Mouse (Mus musculus): ENCODE measurements around the gene Scg5.

Gene Scg5

DNA sequence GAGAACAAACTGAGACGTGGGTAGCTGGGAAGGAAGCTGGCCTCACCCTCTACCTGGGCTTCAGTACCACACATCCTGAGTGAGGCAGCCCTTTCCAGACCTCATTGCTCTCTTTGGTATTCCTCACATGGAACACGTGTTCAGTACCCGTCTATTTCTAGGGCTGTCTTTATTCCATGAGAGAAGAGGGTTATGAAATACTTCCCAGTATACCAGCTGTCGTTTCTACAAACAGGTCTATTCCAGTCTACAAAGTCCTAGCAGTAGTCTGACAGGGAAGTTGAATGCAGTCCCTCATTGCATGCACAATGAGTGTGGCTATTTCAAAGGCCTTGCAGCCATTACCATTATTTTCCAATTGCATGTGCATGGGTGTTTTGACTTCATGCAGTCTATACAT is 23.2 kb downstream of the Scg5 start:
- no peak for DNase-seq (ENCODE audit: low read depth)

DNA sequence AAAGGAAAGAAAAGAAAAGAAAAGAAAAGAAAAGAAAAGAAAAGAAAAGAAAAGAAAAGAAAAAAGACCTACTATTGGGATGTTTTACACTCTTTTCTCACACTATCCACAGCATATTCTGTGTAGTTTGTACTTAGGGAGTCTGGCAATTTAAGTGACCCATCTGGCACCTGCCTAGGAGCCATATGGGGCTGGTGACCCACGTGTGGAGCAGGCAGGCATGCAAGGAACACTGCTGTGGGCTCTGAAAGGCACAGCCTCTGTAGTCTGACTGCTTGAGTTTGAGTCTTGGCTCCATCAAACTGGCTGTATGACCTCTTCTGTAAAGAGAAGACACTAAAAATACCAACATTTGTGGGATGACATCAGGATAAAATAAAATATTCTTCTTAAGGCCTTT is 25.2 kb downstream of the Scg5 start:
- DNase-seq (ENCODE audit: low read depth): no peak

DNA sequence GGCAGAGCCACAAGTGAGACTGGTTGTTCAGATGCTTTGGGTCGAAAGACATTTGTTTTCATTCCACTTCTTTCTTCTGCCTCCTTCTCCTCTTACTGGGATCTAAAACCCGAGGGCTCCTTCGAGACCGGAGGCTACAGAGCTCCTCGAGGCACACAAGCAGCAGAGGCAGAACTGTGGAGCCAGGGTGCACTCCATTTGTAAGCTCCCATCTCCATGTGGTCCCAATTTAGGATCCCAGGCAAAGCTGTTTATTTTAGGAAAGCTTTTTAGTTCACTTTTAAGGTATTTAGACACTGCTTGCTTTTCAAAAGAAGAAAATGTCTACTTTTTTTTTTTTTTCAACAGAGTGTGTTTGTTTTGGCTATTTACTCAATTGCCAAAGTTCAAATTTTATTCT is 28.1 kb downstream of the Scg5 start:
- DNase-seq (ENCODE audit: low read depth): no peak

DNA sequence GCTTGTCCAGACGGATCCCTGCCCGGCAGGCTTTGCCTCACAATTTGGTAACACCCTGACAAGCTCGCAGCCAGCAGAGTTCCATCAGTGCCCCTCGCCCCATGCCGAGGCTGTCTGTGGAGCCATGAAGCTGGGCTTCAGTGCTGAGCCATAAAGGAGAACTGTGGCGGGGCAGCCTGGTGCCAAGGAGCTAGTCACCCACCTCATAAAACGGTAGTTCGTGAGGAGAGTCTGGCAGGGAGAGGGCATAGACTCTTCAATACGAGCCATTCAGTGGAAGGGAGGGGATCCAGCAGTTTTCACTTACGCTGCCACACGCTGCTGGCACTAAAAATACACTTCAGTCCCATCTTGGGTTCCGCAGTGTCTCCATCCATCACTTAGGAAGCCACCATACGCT is 30.3 kb downstream of the Scg5 start:
- no peak for DNase-seq (ENCODE audit: low read depth)

DNA sequence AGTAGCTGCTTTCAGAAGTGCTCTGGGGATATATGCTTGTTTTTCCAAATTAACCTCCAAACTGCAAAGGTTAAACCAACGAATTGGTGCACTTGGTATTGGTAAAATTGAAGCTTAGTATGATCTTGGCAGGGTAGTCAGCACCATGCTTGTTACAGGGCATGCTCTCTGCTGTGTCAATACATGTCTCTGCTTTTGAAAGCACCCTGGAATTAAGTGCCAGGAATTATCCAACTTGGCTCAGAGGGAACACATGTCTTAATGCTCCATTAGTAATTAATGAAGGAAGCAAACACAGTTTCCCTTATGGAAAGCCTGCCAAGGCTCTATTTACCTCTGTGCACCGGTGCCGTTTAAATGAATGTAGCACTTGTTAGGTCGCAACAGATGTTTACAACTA is 33.7 kb downstream of the Scg5 start:
- no peak for DNase-seq (ENCODE audit: low read depth)

DNA sequence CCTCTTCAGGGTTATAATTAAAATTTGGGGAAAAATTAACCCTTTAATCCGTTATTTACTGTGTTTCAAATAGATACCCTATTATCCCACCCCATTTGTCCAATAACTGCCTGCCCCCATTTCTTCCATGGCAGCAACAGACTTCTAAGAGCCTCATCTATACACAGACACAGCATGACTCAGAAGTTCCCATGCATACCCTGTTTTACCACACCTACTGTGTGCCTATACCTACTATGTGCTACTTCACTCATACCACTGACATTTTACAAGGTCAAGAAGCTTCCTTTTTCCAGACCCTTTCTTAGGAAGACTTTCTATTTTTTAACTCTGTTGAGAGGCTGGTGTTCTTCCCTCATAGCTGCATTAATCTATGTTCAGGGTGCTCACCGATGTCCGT is 35.4 kb downstream of the Scg5 start:
- DNase-seq (ENCODE audit: low read depth): no peak

DNA sequence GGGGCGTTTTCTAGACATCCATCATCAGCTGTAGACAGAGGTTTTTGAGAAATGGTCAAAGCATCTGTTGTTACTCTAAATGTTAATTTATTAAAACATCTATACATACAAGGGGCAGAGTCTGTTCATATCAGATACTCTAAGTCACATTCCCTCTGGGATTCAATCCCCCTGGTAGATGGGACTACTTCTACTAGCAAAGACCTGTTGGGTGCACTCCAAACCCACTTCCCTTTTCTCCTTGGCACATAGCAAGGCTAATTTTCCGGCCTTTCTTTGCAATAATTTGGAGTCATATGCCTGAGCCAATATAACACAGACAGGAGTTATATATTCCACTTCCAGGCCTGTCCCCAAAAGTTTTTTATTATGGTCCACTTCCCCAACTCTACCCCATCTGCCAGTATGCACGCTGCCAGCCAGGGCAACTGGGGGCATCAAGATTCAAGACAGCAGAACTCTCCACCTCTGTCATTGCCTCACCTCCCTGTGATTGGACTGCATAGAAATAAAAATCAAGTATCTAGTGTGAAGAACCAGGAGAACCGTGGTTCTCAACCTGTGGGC is 40.0 kb downstream of the Scg5 start:
- no peak for DNase-seq (ENCODE audit: low read depth)

DNA sequence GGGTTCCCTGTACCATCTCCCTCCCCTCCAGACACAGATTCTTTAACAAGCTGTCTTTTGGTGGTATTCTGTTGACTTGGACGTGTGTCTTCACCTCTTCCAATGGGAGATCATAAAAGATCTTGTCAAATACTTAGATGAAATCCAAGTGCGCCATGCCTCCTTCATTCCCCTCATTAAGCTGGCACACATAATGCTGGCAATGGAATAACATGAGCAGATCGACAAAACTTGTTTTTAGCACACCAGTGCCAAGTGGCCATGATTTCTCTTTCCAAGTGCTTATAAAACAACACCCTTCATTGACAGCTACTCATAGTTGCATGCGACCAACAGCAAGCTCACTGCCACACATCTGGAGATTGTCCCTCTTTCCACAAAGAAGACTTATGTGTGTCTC is 41.0 kb downstream of the Scg5 start:
- no peak for DNase-seq (ENCODE audit: low read depth)

DNA sequence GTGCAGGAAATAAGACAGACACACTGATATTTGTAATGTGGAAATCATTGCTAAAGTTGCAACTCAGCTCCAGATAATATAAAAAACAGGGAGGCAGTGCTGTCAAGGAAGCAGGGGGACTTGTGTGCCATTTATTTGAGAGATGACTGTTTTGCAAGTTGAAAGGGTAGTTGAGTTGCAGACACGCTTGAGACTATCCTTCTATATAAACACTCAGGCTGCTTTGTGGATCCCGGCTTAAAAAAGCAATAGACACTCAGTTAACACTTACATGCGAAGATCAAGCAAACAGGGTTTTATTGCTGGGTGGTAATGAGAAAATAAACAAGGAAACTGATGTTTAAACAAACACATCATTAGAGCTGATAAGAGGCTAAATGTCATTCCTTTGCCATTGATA is 44.1 kb downstream of the Scg5 start:
- DNase-seq (ENCODE audit: low read depth): no peak

DNA sequence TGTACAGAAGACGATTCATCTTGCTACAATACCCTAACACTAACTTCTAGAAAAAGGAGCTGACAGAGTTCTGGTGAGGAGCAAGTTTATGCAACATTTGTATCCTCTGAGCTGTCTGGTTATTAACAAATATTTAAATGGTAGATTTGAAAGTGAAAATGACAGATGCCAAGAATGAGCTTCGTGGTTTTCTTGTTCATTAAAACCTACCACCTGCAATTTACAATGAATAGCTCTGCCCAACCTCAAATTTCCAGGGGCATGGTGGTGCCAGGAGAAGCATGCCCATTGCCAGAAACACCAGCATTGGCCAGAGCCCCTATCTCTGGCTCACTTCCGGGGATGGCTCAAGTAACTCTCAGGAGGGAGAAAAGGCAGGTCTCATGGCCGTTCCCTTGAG is 47.4 kb downstream of the Scg5 start:
- no peak for DNase-seq (ENCODE audit: low read depth)

DNA sequence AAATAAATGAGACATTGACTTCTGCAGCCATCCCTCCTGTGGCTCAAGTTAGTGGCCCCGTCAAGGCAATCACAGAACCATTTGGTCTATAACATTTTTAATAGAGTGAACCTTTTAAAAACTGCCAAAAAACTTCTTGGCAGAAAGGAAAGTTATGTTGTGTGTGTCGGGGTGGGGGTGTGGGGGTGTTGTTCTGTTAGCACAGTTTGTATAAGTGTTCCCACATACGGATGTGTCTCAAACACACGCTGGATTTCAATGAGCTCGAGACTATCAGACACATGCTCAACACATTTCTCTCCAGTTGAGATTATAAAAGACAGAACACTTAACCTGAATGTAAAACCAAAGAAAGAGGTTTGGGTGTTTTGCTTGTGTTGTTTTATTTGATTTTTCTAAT is 47.8 kb downstream of the Scg5 start:
- DNase-seq (ENCODE audit: low read depth): no peak

DNA sequence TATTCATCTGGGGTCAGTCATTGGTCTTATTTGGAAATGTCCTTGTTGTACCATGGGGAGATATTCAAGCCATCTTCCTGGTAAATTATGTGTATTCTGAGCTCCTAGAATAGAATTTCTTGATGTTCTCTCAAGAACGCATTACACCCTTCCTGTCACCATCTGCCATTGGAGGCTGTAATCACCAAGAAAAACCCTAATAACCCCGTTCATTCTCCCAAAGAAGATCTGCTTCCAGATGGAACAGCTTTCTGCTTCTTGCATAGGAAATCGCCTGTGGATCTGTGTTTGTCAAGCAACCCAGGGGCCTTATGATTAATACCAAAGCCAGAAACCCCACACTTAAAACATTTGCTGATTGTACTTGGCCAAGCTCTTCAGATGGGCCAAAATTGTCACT is 49.6 kb downstream of the Scg5 start:
- DNase-seq (ENCODE audit: low read depth): no peak

DNA sequence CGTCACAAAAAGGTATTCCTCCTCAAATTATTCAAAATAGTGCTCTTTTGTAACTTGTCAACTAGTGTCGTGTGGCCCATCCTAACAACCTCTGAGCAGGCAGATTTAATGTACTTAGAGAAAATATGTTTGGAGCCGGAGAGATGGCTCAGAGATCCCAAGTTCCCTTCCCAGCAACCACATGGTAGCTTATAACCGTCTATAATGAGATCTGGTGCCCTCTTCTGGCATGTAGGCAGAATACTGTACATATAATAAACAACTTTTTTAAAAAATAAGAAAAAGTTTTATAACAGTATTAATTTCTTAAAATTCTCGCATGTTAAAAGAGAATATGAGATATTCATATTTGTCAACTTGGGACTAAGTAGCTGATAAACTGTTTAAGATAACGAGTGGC is 50.9 kb downstream of the Scg5 start:
- DNase-seq (ENCODE audit: low read depth): no peak

DNA sequence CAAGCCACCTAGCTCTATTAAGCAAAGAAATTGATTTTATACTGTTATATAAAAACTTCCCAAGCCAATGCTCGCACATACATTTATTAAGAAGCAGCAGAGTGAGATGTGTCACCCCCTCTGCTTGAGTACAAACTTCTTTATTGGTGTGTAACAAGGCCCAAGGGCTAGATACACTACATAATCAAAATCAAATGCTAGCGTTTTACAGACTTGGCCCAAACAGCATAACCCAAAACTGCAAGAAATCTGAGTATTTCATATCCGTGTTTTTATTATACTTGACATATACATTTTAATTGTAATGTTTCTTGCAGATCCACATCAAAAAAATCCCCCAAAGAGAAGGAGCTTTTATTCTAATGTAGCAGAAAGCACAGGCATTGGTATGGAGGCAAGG is 52.6 kb downstream of the Scg5 start:
- no peak for DNase-seq (ENCODE audit: low read depth)

DNA sequence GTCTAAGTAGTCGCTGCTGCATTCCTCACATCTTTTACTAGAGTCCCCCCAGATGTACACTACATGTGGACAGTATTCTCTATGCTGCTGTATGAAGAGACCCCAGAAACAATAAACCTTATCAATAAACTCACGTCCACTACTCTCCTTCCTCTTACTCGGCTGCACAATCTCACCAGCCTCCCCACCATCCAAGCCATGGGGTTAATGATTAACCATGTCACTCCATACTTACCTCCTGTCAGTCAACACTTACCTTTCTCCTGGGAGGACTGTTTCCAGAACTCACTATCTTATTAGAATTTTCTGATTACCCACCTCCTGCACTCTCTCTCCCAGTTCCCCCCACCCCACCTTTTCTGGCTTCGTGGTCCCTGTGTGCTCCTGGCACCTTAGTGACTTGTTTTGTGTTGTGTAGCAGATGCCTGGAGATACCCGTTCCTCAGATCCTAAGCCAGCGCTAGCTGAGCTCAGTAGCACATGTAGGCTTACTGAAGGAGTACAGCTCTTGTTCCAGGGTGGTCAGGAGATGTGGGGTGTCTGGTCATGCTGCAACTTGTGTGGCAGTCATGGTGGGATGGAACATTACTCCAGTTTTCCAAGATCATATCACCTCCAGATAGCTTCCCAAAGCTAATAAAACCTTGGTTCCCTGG is 54.6 kb downstream of the Scg5 start:
- DNase-seq (ENCODE audit: low read depth): no peak

DNA sequence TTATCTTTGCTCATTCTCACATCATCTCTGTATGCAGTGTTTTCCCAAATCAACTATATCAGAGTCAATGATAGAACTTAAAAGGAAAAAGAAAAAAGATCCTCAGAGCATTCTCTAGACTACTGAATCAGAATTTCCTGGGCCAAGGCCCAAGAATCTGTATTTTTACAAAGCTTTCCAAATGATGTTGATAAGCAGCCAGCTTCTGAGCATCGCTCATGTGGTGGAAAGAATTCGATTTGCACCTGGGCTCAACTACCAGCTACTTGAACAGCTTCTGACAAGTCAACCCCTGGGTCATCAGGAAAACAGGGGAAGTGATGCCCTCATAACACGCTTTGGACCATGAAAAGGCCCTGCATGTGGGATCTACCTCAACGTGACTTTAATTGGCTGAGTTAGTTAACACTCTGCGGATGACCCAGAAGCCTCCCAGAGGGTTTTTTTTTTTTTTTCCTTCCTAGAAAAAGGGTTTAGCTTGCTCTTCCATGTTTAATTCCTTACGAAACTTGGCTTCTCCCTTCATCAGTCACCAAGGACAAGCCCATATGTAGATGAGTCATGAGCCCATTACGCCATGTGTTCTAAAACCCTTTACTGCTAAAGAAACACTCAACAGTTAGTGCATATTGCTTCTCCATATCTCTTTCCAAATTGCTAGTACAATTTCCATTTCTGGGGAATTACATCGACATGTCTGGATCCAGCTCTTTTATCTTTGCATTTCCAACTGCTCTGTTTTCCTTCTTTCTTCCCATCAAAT is 60.2 kb downstream of the Scg5 start:
- DNase-seq (ENCODE audit: low read depth): no peak

DNA sequence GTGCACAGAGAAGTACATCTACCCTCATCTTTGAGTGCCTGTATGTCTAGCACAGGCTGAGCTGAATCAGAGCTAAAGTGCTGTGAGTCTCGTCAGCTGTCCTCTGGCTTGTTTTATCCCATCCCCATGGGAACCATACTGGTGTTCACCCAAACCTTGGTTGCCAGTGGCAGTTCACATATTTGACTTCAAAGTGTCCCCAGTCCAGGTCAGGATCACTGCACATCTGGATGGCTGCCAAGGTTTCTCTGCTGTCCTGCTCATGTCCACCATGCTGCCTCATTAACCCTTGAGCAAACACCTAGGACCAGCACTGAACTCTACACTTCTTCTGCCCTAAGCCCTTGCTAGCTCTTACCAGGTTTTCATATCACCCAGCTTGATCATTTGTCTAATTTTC is 63.0 kb downstream of the Scg5 start:
- DNase-seq (ENCODE audit: low read depth): no peak

DNA sequence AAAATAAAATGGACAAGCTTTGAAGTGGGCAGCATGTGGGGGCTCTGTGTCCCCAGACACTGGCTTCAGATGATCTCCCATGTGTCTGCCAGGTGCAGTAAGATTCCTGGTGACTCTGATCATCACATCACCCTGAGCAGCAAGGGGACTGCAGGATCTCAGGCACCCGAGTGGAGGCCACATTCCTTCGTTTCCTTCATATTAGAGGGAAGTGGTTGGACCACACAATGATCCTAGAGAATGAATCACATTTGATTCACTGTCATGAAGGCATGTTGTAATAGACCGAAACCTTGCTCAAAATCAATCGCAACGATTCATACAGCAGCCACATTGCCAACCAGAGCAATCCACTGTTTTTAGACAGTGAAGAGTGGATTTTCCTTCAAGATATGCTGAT is 64.0 kb downstream of the Scg5 start:
- DNase-seq (ENCODE audit: low read depth): no peak

DNA sequence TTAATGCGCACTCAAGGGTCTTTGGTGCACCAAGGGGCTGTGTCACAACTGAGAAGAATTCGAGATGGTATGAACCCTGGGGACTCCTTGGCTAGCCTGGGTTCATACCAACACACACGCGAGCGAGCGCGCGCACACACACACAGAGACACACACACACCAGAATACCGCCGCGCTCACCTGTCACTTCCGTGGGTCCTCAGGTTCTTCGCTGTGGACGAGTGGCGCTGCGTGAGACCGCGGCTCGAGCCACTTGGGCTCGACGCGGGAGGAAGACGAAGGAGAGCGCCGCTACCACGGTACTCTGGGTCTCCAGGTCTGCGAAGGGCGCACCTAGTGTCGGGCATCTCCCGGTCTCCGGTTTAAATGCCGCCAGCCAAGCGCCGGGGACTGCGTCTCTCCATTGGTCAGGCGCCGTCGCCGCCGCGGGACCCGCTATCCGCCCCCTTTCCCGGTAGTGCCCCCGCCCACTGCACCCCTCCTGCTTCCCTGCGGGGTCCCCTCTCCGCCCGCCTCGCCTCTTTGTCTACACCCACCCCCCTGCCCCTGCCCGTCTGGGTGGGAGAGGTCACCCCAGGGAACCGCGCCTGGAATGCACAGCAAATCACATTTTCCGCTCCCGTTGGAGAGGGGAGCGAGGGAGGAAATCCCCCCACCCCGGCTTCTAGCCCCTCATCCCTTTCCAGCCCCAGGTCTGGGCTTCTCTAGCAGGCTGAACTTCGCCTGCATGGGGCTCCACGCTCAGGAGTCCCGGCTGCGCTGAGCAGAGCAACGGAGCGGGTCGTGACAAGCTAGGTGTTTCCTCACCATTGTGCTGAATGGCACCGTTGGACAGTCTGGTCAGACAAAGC is 70.4 kb downstream of the Scg5 start, which contains the start of gene Grem1:
Grem1 (minus strand) TSS at position 336 of the 851 bp plus-strand sequence.
- no peak for DNase-seq (ENCODE audit: low read depth)

DNA sequence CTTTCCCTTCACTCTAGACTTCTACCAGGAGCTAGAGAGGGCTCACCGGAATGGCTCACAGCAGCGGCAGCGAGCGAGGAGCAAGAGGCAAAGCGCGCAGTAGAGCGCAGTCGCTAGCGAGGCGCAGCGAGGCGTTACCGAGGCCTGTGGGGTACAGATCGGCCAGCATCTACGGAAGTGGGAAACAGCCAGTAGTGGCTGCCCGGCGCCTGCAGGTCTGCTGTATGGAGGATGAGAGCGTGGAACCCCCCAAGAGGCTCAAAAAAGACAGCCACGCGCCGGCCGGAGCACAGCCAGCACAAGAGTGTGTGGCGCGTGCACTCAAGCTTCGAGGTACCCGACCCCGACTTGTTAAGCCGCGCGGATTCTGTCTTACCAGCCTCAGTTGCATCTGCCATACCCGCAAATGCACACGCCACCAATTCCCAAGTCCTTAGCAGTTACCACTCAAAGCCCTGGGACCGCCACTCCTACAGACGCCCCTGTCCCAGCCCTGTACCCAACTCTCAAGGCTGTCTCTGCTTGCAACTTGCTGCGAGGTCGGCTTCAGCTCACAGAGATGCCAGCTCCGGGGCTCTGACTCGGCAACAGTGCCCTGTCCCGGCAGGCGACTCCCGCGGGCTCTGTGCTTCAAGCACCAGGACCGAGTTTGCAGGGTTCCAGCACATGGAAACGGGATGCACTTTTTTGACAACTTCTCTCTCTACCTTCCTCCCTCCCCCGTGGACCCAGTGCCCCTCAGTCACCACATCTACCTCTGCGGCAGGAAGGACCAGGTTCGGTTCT is 71.2 kb downstream of the Scg5 start:
- DNase-seq (ENCODE audit: low read depth): no peak

DNA sequence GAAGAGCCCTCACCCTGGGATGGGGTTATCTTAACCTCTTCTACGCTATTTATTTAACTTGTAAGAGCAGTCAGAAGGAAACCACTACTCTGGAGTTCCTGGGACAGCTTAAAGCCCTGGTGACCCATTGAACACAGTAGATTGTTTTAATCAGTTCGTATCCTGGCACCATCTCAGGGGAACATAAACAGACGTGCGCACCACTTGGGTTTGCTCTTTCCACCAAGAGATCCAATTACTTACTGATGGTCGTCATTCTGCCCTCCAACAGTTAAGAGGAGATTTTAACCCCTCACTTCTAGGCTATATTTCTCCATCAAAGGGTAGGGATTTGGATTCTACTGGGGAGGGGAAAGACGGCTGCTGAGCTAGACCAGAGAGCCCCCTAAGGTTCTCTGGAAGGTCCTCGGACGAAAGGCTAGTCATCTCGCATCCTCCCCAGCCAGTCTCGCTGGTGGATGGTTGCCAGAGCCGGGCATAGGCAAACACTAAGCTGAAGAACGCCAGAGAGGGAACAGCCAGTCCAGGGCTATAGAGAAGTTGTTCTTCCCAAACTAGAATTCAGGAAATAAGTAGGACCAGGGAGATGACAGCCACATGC is 71.9 kb downstream of the Scg5 start:
- DNase-seq (ENCODE audit: low read depth): no peak
